Mouse (Mus musculus) midbrain, embryonic 10.5 days (tissue): ENCODE measurements at regions not wholly inside any gene's neighbourhood (a gene's known extent, or its start where the extent isn't known, plus 50 kb on each side); places are given as distances from the start of the nearest gene placed in this dataset.
"Not testable (repeated sequence)": the region's sequence is repeated elsewhere in the genome, so short reads cannot be mapped to it uniquely, and the experiment has no call there.

Experiments used
- DNase-seq: peaks from one replicate; pipeline ENCODE4 v3.0.0-alpha.2; 2017; ENCODE audit warnings: low spot score
- H3K27ac ChIP-seq: fragments of 300-500 bp; sonication (generic); replicated peaks from 2 replicates; pipeline ENCODE4 v1.5.1; 2016; ENCODE audit warnings: mild to moderate bottlenecking
- H3K27me3 ChIP-seq: fragments of 300-500 bp; sonication (generic); 2 replicates; pipeline ENCODE4 v1.6.1; 2016; ENCODE audit warnings: low read depth, mild to moderate bottlenecking; ENCODE audit not compliant: poor library complexity, severe bottlenecking
- H3K36me3 ChIP-seq: fragments of 300-500 bp; sonication (generic); 2 replicates; pipeline ENCODE4 v1.6.1; 2016; ENCODE audit warnings: mild to moderate bottlenecking, moderate library complexity
- H3K4me1 ChIP-seq: fragments of 300-500 bp; sonication (generic); 2 replicates; pipeline ENCODE4 v1.6.1; 2016
- H3K4me3 ChIP-seq: fragments of 300-500 bp; sonication (generic); 2 replicates; pipeline ENCODE4 v1.5.1; 2016; ENCODE audit warnings: mild to moderate bottlenecking, moderate library complexity
- H3K9me3 ChIP-seq: fragments of 300-500 bp; sonication (generic); replicated peaks from 2 replicates; pipeline ENCODE4 v1.6.1; 2016; ENCODE audit warnings: mild to moderate bottlenecking
- WGBS: fragments of 180-500 bp; shearing (Covaris S2); methylation state at CpG from one replicate; pipeline ENCODE4 v1.1.7; 2016; 5-methylcytosine and 5-hydroxymethylcytosine counted together

DNA sequence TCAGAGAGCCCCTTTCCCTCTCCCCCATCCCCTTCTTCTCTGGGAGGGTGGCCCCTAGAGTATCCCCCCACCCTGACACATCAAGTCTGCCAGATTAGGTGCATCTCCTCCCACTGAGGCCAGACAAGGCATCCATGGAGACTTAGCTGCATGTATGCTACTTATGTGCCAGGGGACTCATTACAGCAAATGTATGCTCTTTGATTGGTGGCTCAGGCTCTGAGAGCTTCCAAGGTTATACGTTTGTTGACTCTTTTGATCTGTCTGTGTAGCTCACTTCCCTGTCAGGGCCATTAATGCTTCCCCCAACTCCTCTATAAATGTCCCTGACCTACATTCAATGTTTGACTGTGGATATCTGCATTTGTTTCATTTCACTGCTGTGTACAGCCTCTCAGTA is 293.6 kb downstream of the Atxn7l3b start:
- no peaks in the 10 kb centered on the region for H3K4me1 ChIP-seq
- no peak overlapping the region for H3K4me3 ChIP-seq
- H3K27ac ChIP-seq = no peak overlapping the region
- no peaks in the 10 kb centered on the region for H3K27me3 ChIP-seq
- H3K36me3 ChIP-seq = no peaks in the 10 kb centered on the region
- WGBS = 78% methylated on average over 1 of the region's 1 CpGs
- no peaks in the 10 kb centered on the region for H3K9me3 ChIP-seq
- no peak for DNase-seq

- Histone ChIP-seq H3K4me3 (no peak overlapping the region), H3K9me3 (no peaks in the 10 kb centered on the region), H3K4me1 (no peaks in the 10 kb centered on the region), H3K36me3 (no peaks in the 10 kb centered on the region), H3K27ac (no peak overlapping the region), H3K27me3 (no peaks in the 10 kb centered on the region)
- WGBS = 93% methylated on average over 2 of the region's 2 CpGs
- DNase-seq = no peak
Observed at GRCm38 (mm10) chr10:112636574-112636973, 292.2 kb downstream of the Atxn7l3b start.

GRCm38 (mm10) chr10:112640551-112640950 is 288.2 kb downstream of the Atxn7l3b start:
- 95% methylated on average over 1 of the region's 1 CpGs for WGBS
- H3K4me3 ChIP-seq, H3K27me3 ChIP-seq, H3K36me3 ChIP-seq, H3K4me1 ChIP-seq, H3K27ac ChIP-seq, H3K9me3 ChIP-seq, DNase-seq: not testable (repeated sequence)

DNA sequence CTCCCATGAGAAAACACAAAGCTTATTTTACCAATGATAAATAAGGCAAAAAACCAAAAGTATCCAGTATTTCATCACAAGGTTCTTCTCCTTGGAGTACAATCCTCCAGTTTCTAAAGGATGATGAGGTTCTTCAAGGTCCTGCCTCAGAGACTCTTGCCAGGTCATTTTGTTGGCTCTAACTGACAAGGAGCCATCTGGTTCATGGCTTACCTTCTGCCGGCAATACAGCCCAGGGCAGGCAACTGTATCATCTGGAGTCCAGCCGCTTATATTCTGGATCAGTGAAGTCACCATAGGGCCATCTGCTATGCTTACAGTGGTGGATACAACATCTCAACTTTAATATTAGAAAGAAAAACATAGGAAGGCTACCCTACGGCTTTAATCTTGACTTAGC is 279.8 kb downstream of the Atxn7l3b start:
- H3K4me3 ChIP-seq = no peak overlapping the region
- DNase-seq = no peak
- no peaks in the 10 kb centered on the region for H3K36me3 ChIP-seq
- H3K27me3 ChIP-seq = no peaks in the 10 kb centered on the region
- no peaks in the 10 kb centered on the region for H3K4me1 ChIP-seq
- no peak overlapping the region for H3K27ac ChIP-seq
- WGBS = 87% methylated on average over 3 of the region's 3 CpGs
- H3K9me3 ChIP-seq = no peaks in the 10 kb centered on the region
